Mouse (Mus musculus) urinary bladder, postnatal 10 days (tissue): ENCODE data around the gene Lsp1.

ENCODE experiments used
- DNase-seq: peaks from one replicate; pipeline ENCODE4 v3.0.0; 2022; ENCODE audit warnings: low spot score

Gene Lsp1

DNA sequence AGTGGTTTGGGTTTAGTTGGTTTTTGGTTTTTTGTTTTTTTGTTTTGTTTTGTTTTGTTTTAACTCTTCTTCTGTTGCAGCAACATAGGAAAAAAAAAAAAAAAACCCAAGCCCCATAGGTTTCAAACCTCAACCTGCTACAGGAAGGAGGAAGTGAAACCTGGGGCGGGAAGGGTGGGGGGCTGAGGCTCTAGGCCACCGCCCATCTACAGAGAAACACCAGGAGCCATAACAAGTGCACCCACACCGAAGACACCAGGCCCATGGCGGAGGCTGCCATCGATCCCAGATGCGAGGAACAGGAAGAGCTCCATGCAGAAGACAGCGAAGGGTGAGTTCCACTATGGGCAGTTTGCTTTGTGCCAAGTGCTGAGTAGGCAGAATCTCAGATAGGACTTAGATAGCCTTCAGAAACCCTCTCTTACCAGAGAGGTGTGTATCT lies at the start of gene Lsp1:
Gene Lsp1 (plus strand): TSS at position 174 of the 442 bp plus-strand sequence.
- no peak for DNase-seq

DNA sequence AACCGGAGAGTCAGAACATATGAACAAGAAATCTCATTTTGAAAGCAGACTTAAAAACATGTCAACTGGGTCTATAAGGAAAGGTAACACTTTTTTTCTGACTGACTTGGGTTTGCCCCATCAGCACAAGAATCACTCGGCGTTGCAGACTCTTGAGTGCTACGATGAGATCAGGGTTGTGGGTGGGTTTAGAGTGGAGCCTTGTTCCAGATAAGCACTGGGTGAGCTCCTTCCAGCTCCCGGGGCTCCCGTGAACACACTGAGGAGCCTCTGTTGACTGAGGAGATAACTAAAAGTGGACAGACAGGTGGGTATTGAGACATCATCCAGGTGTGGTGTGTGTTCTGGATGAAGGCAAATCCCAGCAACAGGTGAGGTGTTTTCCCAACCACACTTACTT lies 47.3 kb upstream of the Lsp1 start:
- no peak for DNase-seq

DNA sequence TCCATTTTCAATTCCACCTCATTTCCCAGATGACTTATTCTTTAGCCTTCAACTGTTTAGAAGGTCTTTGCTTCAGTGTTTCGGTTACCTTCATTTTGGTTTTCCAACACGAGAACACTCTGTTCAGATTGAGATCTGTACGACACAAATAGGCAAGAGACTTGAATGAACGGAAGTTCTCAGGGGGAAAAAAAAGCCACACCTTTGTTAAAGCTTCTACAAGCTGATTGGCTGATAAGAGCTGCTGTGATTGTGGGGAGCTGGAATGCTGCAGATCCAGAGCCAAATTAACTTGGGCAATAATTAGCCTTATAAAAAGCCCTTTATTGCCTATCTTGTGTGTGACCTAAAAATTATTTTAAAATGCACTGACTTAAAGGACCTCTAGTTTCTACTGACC lies 45.3 kb upstream of the Lsp1 start:
- DNase-seq = no peak

DNA sequence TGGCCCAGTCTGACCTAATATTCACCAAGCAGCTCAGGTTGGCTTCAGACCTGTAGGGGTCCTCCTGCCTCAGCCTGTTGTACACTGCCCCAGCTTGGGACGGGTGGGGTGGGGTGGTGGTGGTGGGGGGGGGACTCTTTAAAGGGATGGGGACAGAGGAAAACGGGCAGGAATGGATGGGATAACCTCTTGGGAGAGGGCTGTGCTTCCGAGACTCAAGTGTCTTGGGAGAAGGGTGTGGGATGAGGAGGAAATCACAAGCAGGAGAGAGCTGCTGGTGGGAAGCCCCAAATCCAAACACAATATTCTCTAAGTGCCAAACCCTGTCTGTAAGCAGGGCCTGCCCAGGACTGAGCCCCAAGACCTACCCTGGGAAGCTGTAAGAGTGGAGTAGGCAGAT lies 44.4 kb upstream of the Lsp1 start:
- no peak for DNase-seq

DNA sequence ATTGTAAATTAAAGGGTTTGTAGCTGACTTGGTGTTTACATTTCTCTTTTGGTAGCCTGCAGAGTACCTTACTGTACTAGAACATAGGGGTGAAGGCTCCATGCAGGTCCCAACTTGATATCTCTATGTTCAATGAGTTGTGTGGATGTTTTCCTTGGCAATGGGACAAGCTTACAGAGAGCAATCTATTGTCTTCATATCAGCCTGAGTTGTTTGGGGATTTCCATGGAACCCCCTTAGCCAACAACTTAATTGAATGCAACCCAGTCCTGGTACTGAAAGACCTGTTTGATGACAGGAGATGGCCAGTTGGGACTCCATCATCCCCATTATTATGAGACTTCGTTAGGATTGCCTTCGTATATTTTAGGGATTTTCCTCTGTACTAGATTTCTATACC lies 42.6 kb upstream of the Lsp1 start:
- no peak for DNase-seq

DNA sequence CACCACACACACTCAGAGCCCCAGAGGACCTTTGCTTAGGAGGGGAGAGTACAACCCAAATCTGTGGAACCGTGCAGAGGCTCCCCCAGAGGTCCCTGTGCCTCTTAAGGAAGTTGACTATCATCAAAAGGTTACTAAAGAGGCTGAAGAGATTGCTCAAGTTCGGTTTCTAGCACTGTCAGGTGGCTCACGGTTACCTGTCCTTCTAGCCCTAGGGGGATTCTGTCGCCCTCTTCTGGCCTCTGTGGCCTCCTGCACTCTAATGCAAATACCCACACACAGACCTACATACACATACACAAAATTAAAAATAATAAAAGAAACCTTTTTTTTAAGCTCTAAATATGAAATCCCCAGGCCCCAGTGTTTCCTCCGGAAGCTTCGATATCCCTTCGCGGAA lies 41.9 kb upstream of the Lsp1 start:
- no peak for DNase-seq

DNA sequence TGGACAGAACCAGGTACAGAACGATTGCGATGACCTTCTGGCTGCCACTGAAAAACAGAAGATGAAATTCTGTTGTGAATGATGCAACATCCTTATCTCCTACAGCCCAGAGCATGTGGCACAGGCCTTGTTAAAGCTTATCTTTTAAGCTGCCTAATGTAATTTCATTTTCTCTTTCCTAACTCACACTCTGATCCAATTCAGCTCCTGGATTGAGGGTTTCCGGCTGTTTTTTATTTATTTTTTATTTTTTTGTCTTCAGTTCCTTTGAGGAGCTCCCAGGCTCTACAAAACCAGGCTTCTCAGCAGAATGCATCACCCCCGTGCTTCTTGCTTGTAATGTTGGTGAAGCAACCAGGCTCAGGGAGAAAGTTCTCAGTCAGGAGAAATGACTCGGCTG lies 40.7 kb upstream of the Lsp1 start:
- DNase-seq = no peak

DNA sequence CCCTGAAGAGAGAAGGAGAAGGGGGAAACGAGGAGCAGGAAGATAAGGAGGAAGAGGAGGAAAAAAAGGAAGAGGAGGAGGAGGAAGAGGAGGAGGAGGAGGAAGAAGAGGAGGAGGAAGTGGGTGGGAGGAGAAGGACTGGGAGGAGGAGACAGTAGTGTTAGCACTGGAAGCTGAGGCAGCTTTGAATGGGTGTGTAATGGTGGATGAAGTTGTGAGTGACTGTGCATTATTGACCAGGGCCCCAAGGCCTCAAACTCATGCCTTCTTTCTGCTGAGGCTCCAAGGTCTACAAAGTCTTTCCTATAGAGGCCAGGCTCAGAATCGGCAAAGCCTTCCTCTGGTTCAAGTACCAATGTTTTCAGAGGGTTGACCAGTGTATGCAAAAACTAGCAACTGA lies 38.8 kb upstream of the Lsp1 start:
- DNase-seq = no peak

DNA sequence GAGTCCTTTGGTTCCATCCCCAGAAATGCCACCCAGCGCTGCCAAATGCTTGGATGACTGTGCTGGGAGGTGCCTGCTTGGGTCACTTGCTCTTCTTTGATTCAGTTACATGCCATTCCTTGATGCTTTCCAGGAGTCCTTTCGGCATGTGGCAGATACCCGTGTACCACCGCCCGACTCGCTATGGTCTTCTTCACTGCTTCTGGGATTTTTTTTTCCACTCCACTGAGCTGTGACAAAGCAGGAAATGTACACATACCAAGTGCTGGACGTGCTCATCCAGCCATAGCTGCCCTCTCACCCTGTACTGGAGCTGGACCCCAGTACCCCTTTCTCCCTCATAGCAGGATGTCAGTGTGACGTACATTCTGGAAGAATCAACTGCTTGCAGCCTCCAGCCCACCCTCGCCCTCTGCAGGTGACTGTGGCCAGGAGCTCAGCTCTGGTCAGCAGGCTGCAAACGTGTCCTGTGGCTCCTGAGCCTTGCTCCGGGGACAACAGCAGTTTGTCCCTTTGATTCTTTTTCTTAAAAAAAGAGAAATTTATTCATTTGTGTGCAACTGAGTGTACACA lies 34.9 kb upstream of the Lsp1 start:
- DNase-seq = no peak

DNA sequence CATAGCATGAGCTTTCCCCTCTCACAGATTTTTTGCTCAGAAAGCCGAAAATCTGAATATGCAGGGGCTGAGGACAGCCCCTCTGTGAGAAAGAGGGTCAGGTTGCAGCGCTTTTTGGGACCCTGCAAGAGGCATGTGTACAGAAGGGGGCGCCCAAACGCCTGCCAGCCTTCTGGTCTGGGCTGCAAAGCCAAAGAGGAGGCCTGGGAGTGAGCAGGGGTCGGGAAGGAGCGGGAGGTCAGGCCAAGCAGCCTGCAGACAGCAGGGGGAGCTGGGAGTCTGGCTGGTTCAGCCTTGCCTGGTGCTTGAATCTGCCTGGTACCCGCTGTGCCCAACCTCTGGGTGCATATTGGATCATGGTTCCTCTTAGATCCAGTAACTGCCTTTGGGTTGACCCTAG lies 32.4 kb upstream of the Lsp1 start:
- no peak for DNase-seq

DNA sequence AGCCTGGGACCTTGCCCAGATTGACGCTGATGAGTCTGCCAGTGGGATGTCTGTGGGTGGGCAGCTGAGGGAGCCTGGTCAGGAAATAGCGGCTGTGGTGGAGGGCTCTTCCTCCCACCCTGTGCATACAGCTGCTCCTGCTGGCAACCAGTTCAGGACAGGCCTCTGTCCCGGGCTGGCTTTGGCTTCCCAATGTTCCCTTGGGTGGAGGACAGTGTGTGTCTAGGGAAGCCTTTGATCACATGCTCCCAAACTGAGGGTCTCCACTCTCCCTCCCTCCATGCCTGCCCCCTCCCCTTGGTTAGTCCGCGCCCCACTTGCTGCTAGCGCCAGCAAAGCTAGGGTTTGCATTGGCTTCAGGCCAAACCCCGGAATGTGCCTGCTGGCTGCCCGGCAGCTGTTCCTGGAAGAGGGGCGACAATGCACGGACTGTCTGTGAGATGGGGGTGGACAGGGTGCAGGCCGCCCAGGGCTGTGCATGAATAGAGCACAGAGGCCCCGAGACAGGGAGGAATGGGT lies 30.4 kb upstream of the Lsp1 start:
- no peak for DNase-seq

DNA sequence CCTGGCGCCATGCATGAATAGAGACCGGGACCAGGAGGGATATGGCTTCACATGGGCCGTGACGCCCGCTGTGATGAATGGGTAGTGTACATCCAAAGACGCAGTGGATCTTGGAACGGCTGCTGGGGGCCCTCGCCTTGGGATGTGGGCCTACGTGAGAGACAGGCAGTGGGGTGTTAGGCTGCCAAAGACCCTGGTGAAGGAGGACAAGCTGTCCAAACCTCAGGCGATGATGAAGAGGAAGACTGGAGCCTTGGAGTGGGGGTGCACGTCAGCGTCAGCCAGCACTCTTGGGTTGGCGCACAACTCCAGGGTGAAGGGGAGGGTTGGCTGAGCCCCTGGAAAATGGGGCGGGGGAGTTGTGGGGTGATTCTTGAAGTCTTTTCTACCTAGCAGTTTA lies 29.5 kb upstream of the Lsp1 start:
- no peak for DNase-seq

DNA sequence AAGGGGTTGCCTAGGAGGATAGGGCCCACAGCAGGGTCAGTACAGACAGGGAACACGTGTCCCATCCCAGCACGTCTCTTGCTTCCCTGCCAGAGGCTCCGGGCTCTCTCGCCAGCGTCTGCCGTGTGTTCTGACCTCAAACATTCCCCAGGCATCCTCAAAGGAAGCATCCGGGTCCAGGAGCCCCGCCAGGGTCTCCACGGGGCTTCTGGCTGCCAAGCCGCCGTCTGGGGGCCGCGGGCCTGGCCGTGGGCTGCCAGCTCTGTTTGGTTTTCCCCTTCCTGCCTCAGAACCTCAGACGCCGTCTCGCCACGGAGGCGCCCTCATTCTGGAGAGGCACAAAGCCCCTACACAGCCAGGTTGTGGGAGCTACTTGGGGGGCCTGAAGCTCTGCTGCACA lies 27.0 kb upstream of the Lsp1 start:
- DNase-seq = no peak

DNA sequence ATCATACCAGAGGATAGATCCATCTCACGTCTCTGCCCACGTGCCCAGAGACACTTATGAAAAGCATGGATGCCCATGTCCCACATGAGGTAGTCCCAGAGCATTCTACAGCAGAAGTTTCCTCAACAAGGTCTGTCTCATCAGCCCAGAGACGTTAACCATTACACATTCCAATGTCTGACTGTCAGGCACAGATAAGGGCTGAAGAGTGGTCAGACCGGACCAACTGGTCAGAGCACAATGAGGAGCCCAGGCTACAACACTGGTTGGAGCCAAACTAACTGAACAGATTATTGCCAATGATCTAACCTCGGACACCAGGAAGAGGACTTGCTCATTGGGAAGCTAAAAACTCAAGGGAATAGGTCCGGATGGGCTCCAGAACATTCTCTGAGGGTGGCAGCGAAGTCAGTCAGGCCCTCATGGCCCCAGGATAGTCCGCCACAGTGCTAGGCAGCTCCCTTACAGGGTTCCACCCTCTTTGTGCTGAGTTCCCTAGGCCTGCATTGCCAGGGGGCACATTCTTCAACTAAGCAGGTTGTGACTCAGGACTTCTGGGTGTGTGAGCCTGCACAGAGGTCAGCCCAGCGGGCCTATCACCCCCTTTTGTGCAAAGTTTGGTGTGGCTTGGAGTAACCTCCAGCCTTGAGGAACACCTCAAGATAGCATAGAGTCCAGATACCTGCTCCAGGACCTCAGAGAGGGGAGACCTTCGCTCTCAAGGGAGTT lies 26.3 kb upstream of the Lsp1 start, which contains the start of gene Syt8:
Gene Syt8 (plus strand): TSS at position 714 of the 729 bp plus-strand sequence.
- no peak for DNase-seq

DNA sequence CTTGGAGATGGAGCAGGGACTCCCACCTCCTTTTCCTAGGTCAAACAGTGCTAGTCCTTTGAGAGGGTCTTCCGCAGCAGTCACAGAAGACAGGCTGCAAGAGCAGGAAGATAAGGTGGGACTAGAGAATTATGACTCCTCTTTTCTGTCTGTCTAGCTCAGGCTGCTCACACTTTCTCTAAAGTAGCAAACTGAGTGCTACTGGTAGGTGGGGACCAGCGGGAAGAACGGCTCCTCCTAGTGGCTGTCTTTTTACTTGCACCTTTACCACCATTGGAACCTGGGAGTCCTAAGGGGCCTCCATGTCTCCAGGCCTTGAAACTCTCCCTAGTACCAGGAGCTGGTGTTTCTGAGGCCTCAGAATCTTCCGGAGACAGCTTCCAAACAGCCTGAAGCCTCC lies 25.1 kb upstream of the Lsp1 start:
- no peak for DNase-seq

DNA sequence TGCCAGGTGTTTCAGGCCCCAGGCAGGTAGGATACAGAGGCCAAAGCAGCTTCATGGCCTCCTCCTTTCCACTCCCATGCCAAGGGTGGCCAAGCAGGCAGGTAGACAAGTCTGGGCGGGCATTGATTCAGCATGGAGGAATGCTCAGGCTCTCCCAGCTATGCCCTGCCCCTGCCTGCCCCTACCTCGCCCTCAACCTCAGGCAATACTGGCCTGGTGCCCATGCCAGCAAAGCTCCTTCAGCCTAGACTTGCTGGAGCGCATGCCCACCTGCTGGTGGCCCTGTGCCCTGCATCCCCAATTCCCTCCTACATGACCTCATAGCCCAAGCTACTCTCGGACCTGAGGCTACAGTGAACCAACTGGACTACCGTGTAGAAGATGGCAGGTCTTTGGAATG lies 23.3 kb upstream of the Lsp1 start:
- no peak for DNase-seq

DNA sequence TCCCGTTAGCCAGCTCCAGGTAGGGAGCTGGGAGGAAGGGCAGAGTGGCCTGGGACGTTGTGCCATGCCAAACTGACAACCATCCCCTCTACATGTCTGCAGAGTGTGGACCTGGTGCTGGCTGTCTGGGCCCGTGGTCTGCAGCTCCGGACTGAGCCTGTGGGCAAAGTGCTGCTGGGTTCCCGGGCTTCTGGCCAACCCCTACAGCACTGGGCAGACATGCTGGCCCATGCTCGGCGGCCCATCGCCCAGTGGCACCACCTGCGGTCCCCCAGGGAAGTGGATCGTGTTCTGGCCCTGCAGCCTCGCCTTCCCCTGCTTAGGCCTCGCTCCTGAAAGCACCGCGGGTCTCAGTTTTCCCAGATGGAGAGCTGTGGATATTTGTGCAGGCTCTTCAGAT lies 20.6 kb upstream of the Lsp1 start:
- DNase-seq = no peak

DNA sequence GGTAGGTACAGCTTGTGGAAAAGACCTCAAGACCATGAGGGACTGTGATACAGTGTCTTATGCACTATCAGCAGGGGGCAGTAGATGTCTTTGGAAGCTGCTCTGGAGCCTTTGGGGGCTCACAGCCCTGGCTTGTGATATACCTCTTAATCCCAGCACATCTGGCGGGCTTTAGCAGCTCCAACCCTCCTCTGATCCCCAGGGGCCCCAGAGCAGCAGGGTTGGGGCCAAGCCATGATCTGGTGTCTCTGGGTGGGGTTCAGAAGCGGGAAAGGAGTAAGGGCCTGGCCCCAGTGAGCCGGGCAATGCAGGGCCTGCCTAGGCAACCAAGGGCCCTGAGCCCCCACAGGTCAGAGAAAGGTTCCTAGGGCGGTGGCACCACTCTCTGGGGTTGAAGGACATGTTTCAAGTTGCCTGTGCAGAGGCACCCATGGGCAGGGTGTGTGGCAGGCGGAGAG lies 19.9 kb upstream of the Lsp1 start:
- DNase-seq = no peak

DNA sequence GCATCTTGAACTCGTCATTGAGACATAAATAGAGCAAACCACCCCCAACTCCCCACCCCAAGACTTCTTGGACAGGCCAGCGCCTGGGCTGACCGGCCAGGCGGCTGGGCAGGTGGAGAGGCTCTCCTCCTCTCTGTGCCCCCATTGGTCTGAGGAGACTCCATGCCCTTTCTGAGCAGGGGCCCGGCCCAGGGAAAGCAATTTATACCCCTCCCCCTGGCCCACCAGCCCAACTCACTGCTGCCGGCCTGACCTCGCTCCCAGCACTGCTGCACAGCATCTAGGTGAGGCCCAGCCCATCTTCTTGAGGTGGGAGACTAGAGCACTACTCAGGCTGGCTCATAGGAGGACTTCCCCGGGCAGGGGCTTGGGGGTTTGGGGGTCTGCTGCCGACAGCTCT lies 19.0 kb upstream of the Lsp1 start, which contains the start of gene Tnni2:
Gene Tnni2 (plus strand): TSS at position 224 of the 400 bp plus-strand sequence.
- no peak for DNase-seq

DNA sequence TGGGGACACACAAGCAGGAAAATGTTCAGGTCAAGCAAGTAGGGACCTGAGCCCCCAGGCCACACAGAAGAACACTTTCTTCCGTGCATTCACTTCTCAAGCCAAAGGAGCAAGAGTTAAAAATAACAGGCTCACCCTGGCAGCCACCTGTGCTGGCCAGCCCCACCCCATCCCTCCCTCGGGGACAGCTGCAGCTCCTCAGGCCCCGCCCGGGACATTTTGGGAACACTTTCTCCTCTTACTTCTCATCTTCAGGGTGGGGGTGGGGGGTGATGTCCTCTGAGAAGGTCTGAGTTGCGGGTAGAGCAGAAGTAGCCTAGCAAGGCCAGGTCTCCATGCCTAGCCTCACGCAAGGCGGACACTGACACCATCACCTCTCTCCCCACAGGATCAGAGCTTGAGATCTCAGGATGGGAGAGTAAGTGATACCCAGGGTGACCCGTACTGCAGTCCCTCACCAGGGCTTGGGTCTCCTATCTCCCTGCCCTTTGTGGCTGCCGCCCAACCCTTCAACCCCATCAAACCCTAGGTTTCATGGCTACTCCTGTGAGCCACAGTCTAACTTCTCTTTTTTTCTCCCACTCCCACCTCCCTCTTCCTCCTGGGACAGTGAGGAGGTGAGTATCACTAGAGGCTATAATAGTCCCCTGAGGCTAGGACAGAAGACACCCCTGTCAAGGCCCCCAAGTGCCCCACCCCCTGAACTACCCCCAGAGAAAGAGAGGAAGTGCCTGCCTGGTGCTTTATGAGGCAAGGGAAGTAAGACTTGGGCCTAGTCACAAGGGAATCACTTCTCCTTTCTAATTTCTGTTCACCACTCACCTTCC lies 18.3 kb upstream of the Lsp1 start:
- DNase-seq = no peak

DNA sequence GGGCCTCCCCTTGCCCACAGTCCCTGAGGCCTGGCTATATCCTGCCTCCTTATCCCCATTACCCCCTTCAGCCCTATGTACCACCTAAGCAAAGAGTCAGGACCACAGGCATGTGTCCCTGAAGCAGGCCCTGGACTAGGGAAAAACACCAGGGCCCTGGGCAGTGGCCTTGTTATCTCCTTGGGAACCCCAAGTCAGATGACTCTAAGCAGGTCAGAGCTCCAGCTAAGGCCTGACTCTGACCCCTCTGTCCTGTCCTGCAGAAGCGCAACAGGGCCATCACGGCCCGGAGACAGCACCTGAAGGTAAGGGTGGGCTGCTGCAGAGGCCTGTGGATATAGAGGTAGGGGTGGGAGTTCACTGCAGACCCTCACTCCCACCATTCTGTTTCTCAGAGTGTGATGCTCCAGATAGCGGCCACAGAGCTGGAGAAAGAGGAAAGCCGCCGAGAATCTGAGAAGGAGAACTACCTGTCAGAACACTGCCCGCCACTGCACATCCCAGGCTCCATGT lies 17.6 kb upstream of the Lsp1 start:
- DNase-seq = no peak

DNA sequence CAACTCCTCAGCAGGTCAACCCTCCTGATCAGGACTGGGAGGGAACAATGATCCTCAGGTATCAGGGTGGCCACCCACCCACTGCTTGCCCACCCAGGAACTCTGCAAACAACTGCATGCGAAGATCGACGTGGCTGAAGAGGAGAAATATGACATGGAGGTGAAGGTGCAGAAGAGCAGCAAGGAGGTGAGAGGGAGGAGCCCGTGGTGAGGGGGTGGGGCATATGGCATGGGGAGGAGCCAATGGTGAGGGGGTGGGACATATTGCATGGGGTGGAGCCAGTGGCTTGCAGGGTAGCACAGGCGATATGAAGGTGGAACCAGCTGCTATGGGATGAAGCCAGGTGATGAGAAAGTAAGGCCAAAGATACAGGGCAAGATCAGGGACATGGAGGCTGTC lies 17.1 kb upstream of the Lsp1 start:
- no peak for DNase-seq

DNA sequence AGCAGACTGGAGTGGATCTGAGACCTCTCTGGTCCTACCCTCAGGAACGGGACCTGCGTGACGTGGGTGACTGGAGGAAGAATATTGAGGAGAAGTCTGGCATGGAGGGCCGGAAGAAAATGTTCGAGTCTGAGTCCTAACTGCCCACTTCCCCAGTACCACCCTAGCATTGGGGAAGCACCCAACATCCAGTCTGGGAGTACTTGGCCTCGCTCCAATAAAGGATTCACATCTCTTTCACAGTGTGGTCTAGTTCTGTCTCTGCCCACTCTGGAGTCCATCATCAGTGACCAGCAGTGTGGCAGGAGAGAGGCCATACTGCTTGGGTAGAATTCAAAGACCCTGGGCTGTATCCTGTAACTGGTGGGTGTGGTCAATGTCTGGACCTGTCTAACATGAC lies 16.4 kb upstream of the Lsp1 start:
- no peak for DNase-seq
